Mouse (Mus musculus) heart, postnatal 0 days (tissue): ENCODE results near the gene Esrrg. TPM values are rescaled to one million over a fixed set of nuclear protein-coding genes. Genes with fewer than 3 reads are reported as not detected.

ENCODE experiments used
- ATAC-seq: fragments of 200-750 bp; cut with Nextera tagmentation; 2 replicates; pipeline ENCODE4 v1.8.0; 2017; ENCODE audit warnings: low read depth, moderate number of reproducible peaks, moderate library complexity; ENCODE audit not compliant: insufficient read depth
- DNase-seq: peaks from one replicate; pipeline ENCODE4 v3.0.0-alpha.2; 2016; ENCODE audit warnings: low spot score
- H3K27ac ChIP-seq: fragments of 300-500 bp; sonication (generic); 2 replicates; pipeline ENCODE4 v1.5.1; 2014; ENCODE audit warnings: low read depth, mild to moderate bottlenecking
- H3K27me3 ChIP-seq: fragments of 300-500 bp; sonication (generic); 2 replicates; pipeline ENCODE4 v1.6.1; 2014; ENCODE audit warnings: low read length, mixed read lengths; ENCODE audit not compliant: control insufficient read depth, insufficient read depth
- H3K36me3 ChIP-seq: fragments of 300-500 bp; sonication (generic); replicated peaks from 2 replicates; pipeline ENCODE4 v1.6.1; 2014; ENCODE audit warnings: low read length, mixed read lengths; ENCODE audit not compliant: control insufficient read depth, insufficient read depth
- H3K4me1 ChIP-seq: fragments of 300-500 bp; sonication (generic); 2 replicates; pipeline ENCODE4 v1.6.1; 2014; ENCODE audit warnings: antibody characterized with exemption; ENCODE audit not compliant: control insufficient read depth, insufficient read depth
- H3K4me2 ChIP-seq: fragments of 300-500 bp; sonication (generic); 2 replicates; pipeline ENCODE4 v1.6.1; 2014; ENCODE audit warnings: low read depth, mild to moderate bottlenecking, low read length, moderate library complexity
- H3K4me3 ChIP-seq: fragments of 300-500 bp; sonication (generic); 2 replicates; pipeline ENCODE4 v1.5.1; 2014; ENCODE audit warnings: low read depth, low read length
- H3K9ac ChIP-seq: fragments of 300-500 bp; sonication (generic); replicated peaks from 2 replicates; pipeline ENCODE4 v1.6.1; 2014; ENCODE audit warnings: low read depth, low read length, mixed read lengths
- H3K9me3 ChIP-seq: fragments of 300-500 bp; sonication (generic); replicated peaks from 2 replicates; pipeline ENCODE4 v1.6.1; 2016; ENCODE audit warnings: low read length; ENCODE audit not compliant: control insufficient read depth
- CTCF ChIP-seq: IDR thresholded peaks from 2 replicates; pipeline ENCODE4 v1.5.1; 2016; ENCODE audit warnings: antibody characterized with exemption, control low read depth, low read depth
- EP300 ChIP-seq: IDR thresholded peaks from 2 replicates; pipeline ENCODE4 v1.6.1; 2016; ENCODE audit warnings: antibody characterized with exemption, low read depth
- WGBS: fragments of 180-500 bp; shearing (Covaris S2); extraction: QIAGEN DNeasy Blood & Tissue Kit; methylation state at CpG from one replicate; pipeline ENCODE4 v1.1.7; 2014; 5-methylcytosine and 5-hydroxymethylcytosine counted together
- polyA plus RNA-seq: library from polyadenylated mRNA; unstranded; fragments of >200 nt; fragmentation: Nextera tagmentation; extraction: Ambion mirVana; gene quantifications from 2 replicates; pipeline ENCODE4 v1.2.1, GENCODE M21; 2015
- total RNA-seq: library from RNA; depleted of rRNA; stranded (reverse); fragments of >200 nt; gene quantifications from 2 replicates; pipeline ENCODE4 v1.2.3, GENCODE M21; 2014; ENCODE audit warnings: low replicate concordance; rRNA removed

The Esrrg gene
- total RNA-seq (16.8 and 23.1 TPM in 2 replicates), polyA plus RNA-seq (11.5 and 11.9 TPM in 2 replicates)

DNA sequence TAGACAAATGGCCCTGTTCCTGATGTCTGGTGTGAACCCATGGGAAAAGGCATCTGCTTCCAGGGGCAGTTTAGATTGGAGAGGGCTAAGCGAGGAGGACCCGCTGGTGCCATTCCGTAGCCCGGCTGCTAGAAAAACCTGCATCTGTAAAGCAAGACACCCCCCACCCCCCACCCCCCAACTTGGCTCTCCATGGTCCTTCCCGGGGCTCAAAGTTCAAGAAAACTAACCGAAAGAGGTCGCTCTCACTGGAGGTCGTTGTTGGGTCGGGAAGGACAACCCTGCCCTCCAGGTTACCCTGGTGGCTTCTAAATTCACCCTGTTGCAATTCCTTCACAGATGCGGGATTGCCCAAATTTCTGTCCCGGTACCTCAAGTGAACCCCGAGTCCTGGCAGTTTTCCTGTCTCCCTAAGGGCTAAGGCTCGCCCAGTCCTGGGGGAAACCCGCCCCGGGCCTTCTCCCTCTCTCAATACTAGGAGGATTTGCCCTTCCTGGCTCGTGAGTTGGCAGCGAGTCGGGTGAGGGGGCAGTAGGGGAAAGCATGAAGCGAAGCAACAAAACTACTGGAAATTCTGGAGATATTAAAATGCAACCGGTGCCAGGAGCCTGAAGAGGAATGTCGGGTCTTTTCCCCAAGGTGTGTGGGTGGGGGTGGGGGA, at the start of gene Esrrg:
TSS of gene Esrrg (plus strand) at position 531 of the 661 bp plus-strand sequence.
- Histone ChIP-seq H3K9me3 (no peaks in the 10 kb centered on the region), H3K4me1 (peaks cover 23% of the 10 kb centered on the region; the same call in 1 of the 2 replicates), H3K4me2 (peak within 1 kb of the TSS; percentile 75), H3K27ac (peak within 1 kb of the TSS; percentile 72), H3K36me3 (no peaks in the 10 kb centered on the region), H3K9ac (peak within 1 kb of the TSS; percentile 66), H3K27me3 (peaks cover 60% of the 10 kb centered on the region), H3K4me3 (peak within 1 kb of the TSS; percentile 61)
- TF ChIP-seq EP300 (no peak), CTCF (peak; percentile 15; the same call in 1 of the 2 replicates)
- DNase-seq (no peak), ATAC-seq (peak; percentile 15; the same call in 1 of the 2 replicates)
- 6% methylated on average over 21 of the region's 21 CpGs for WGBS

DNA sequence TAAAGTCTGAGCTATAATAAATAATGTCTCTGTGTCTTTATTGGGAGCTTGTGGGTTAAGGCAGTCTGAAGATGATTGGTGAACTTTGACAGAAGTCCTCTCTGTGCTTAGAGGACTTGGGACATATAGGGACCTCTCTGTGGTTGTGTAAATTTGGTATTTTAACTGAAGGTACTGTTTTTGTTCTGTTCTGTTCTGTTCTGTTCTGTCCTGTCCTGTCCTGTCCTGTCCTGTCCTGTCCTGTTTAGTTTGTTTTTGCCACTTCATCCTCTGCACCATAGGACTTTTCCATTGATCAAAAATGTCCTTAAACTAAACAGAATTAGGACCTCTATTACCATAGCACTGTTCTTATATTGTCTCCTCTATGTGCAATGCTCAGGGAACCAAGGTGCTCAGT, 24.6 kb upstream of the Esrrg start:
- ATAC-seq (no peak), DNase-seq (no peak)
- Histone ChIP-seq H3K4me3 (no peak overlapping the region), H3K4me1 (no peaks in the 10 kb centered on the region), H3K9ac (no peak overlapping the region), H3K27ac (no peak overlapping the region), H3K9me3 (no peaks in the 10 kb centered on the region), H3K36me3 (no peaks in the 10 kb centered on the region), H3K27me3 (no peaks in the 10 kb centered on the region), H3K4me2 (no peak overlapping the region)
- no peak for TF ChIP-seq CTCF
- no peak for TF ChIP-seq EP300

GRCm38 (mm10) chr1:187586541-187587075, 22.0 kb upstream of the Esrrg start:
- ATAC-seq (no peak), DNase-seq (no peak)
- Histone ChIP-seq H3K9me3 (no peaks in the 10 kb centered on the region), H3K4me2 (no peak overlapping the region), H3K36me3 (no peaks in the 10 kb centered on the region), H3K4me3 (no peak overlapping the region), H3K27me3 (no peaks in the 10 kb centered on the region), H3K9ac (no peak overlapping the region), H3K27ac (no peak overlapping the region), H3K4me1 (no peaks in the 10 kb centered on the region)
- WGBS: 85% methylated on average over 8 of the region's 8 CpGs
- TF ChIP-seq CTCF (no peak), EP300 (no peak)

GRCm38 (mm10) chr1:187602942-187603341, 5.6 kb upstream of the Esrrg start:
- WGBS: 60% methylated on average over 2 of the region's 2 CpGs
- H3K27me3 ChIP-seq: peaks cover 38% of the 10 kb centered on the region
- ATAC-seq: no peak

DNA sequence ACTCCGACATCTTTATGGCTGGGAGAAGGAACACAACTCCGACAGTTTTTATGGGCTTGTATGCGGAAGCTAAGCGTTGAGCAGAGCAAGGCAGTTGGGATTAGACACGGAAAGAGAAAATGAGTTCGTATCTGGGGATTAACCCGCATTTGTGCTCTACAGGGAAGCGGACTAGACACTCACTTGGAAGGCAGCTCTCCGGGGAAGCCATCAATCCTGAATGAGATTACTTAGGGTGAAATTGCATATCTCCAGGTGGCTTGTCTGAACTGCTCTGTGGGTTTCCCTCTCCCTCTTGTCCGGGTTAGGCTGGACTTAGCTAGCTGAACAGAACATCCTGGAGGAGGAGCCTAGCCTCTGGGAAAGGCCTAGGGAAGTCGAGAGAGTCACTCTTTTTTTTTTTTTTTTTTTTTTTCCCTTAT, 4.5 kb upstream of the Esrrg start:
- Histone ChIP-seq H3K4me2 (peak overlapping the region; percentile 11; the same call in 1 of the 2 replicates), H3K27me3 (peaks cover 49% of the 10 kb centered on the region), H3K9me3 (peaks cover 4% of the 10 kb centered on the region; the same call in 1 of the 2 replicates), H3K9ac (no peak overlapping the region), H3K4me3 (no peak overlapping the region), H3K4me1 (peaks cover 11% of the 10 kb centered on the region; the same call in 1 of the 2 replicates), H3K36me3 (no peaks in the 10 kb centered on the region), H3K27ac (no peak overlapping the region)
- DNase-seq (no peak), ATAC-seq (no peak)
- TF ChIP-seq EP300: no peak
- no peak for TF ChIP-seq CTCF
- 46% methylated on average over 11 of the region's 11 CpGs for whole genome bisulfite sequencing

More at GRCm38 (mm10) chr1:187602942-187603341, 5.6 kb upstream of the Esrrg start:
- Histone ChIP-seq H3K4me2 (no peak overlapping the region), H3K9me3 (peaks cover 4% of the 10 kb centered on the region; the same call in 1 of the 2 replicates), H3K9ac (no peak overlapping the region), H3K27ac (no peak overlapping the region), H3K4me1 (peaks cover 7% of the 10 kb centered on the region; the same call in 1 of the 2 replicates), H3K36me3 (no peaks in the 10 kb centered on the region), H3K4me3 (no peak overlapping the region)
- TF ChIP-seq CTCF (no peak), EP300 (no peak)
- DNase-seq: no peak
